Mouse (Mus musculus) hindbrain, embryonic 15.5 days (tissue): ENCODE measurements at regions not wholly inside any gene's neighbourhood (a gene's known extent, or its start where the extent isn't known, plus 50 kb on each side); places are given as distances from the start of the nearest gene placed in this dataset.

Experiments
- ATAC-seq: fragments of 200-750 bp; cut with Nextera tagmentation; 2 replicates; pipeline ENCODE4 v1.8.0; 2017; ENCODE audit warnings: low read depth, moderate number of reproducible peaks, moderate TSS enrichment; ENCODE audit not compliant: low FRiP score
- H3K27ac ChIP-seq: fragments of 300-500 bp; sonication (generic); replicated peaks from 2 replicates; pipeline ENCODE4 v1.5.1; 2015; ENCODE audit warnings: mild to moderate bottlenecking, inconsistent platforms
- H3K27me3 ChIP-seq: fragments of 300-500 bp; sonication (generic); 2 replicates; pipeline ENCODE4 v1.6.1; 2015; ENCODE audit warnings: control low read depth, inconsistent platforms
- H3K36me3 ChIP-seq: fragments of 300-500 bp; sonication (generic); 2 replicates; pipeline ENCODE4 v1.6.1; 2015; ENCODE audit warnings: control low read depth, inconsistent platforms
- H3K4me1 ChIP-seq: fragments of 300-500 bp; sonication (generic); replicated peaks from 2 replicates; pipeline ENCODE4 v1.6.1; 2015; ENCODE audit warnings: control low read depth, inconsistent platforms
- H3K4me2 ChIP-seq: fragments of 300-500 bp; sonication (generic); 2 replicates; pipeline ENCODE4 v1.6.1; 2015; ENCODE audit warnings: moderate library complexity, mild to moderate bottlenecking, inconsistent platforms
- H3K4me3 ChIP-seq: fragments of 300-500 bp; sonication (generic); 2 replicates; pipeline ENCODE4 v1.5.1; 2015; ENCODE audit warnings: mild to moderate bottlenecking, inconsistent platforms
- H3K9ac ChIP-seq: fragments of 300-500 bp; sonication (generic); 2 replicates; pipeline ENCODE4 v1.6.1; 2015; ENCODE audit warnings: inconsistent platforms
- H3K9me3 ChIP-seq: fragments of 300-500 bp; sonication (generic); 2 replicates; pipeline ENCODE4 v1.6.1; 2016; ENCODE audit warnings: control low read depth, inconsistent platforms
- WGBS: fragments of 180-500 bp; shearing (Covaris S2); methylation state at CpG from one replicate; pipeline ENCODE4 v1.1.7; 2015; 5-methylcytosine and 5-hydroxymethylcytosine counted together

DNA sequence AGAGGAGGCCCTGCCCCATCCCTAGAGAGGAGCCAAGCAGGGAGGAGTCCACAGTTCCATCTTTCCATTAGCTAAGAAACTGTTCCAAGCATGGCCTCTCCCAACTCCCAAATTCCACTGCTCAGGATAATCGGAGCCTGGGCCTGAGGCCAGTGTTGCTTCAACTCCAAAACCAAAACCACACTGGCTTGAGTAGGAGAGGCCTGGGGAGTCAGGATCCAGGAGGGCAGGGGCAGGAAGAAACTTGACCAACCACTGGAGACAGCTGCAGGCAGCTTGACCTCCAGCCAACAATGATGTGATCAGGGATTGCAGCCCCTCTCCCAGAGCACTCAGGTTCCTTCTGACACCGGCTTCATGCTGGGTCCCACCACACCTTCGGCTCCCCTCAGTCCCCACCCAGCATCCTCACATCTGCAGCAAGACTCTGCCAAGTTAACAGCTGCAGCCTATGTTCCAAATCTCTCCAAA, 99.1 kb upstream of the Zmiz1 start:
- no peak overlapping the region for H3K4me3 ChIP-seq
- no peak overlapping the region for H3K9ac ChIP-seq
- H3K27ac ChIP-seq: no peak overlapping the region
- H3K4me2 ChIP-seq: no peak overlapping the region
- no peaks in the 10 kb centered on the region for H3K27me3 ChIP-seq
- 79% methylated on average over 3 of the region's 3 CpGs for WGBS
- H3K4me1 ChIP-seq: 0 out of 2 replicates have a peak, but pooled peaks cover 5% of the 10 kb centered on the region
- ATAC-seq: no peak
- no peaks in the 10 kb centered on the region for H3K9me3 ChIP-seq
- H3K36me3 ChIP-seq: no peaks in the 10 kb centered on the region

DNA sequence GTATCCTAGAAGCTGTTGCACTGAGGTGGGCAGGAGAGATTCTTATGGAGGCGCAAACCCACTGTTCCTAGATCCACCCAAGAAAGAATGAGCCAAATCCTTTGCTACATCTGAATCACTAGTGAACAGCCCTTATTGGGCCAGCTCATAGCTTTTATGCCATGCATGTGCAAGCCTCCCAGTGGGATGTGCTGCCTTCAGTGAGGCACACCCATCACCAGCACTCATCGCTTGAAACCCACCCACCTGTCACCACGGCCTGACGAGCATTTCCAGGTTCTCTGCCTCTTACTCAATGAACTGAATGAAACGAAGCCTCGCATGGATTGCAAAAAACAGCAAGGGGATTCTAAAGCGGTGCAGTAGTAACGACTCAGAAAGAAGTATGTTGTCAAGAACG, 98.3 kb upstream of the Zmiz1 start:
- Histone ChIP-seq H3K9ac (no peak overlapping the region), H3K9me3 (no peaks in the 10 kb centered on the region), H3K4me3 (no peak overlapping the region), H3K27ac (no peak overlapping the region), H3K36me3 (no peaks in the 10 kb centered on the region), H3K4me2 (no peak overlapping the region), H3K4me1 (0 out of 2 replicates have a peak, but pooled peaks cover 8% of the 10 kb centered on the region), H3K27me3 (no peaks in the 10 kb centered on the region)
- no peak for ATAC-seq
- WGBS: 70% methylated on average over 9 of the region's 9 CpGs

DNA sequence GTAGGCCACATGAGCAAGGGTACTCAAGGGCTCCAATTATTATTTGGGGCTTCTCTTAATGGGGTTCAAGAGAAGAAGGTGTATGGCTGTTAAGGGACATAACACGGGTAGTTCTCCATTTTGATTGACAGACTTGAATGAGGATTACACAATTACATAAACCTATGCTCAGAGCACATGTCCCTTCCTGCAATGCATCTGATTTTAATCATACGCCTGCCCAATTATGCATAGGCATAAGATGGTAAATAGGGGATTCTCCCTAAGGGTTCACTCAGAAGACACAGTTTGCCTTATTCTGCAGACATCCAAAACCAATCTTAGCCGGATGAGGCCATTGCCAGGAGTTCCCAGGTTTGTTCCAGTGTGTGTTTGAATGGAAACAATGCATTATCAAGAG, 97.9 kb upstream of the Zmiz1 start:
- H3K9ac ChIP-seq: no peak overlapping the region
- H3K36me3 ChIP-seq: no peaks in the 10 kb centered on the region
- peaks cover 13% of the 10 kb centered on the region; the same call in 1 of the 2 replicates for H3K4me1 ChIP-seq
- ATAC-seq: no peak
- no peak overlapping the region for H3K4me3 ChIP-seq
- H3K27me3 ChIP-seq: no peaks in the 10 kb centered on the region
- no peaks in the 10 kb centered on the region for H3K9me3 ChIP-seq
- WGBS: 59% methylated on average over 3 of the region's 3 CpGs
- no peak overlapping the region for H3K27ac ChIP-seq
- no peak overlapping the region for H3K4me2 ChIP-seq

DNA sequence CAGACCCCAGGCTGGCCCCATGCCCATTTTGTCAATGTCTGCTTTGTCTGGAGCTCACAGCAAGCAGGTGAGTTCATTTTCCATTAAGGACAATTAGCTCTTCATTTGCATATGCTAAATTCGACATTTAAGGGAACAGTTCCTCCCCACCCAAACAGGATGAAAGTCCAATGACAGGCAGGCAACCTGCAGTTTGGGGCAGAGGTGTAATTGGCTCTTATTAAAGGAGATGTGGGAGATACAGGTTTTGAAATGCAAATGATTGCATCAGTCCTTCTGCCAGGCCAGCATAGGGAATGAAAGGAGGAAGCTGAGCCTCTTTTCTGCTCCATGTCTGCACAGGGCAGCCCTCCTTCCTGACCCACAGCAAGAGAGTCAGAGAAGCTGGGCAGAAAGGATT, 96.2 kb upstream of the Zmiz1 start:
- Histone ChIP-seq H3K4me1 (peaks cover 15% of the 10 kb centered on the region; the same call in 1 of the 2 replicates), H3K27me3 (no peaks in the 10 kb centered on the region), H3K27ac (0 out of 2 replicates have a peak overlapping the region, but pooled peaks have one; percentile 8), H3K36me3 (no peaks in the 10 kb centered on the region), H3K4me2 (no peak overlapping the region), H3K4me3 (no peak overlapping the region), H3K9me3 (no peaks in the 10 kb centered on the region), H3K9ac (no peak overlapping the region)
- 12% methylated on average over 1 of the region's 1 CpGs for WGBS
- no peak for ATAC-seq

DNA sequence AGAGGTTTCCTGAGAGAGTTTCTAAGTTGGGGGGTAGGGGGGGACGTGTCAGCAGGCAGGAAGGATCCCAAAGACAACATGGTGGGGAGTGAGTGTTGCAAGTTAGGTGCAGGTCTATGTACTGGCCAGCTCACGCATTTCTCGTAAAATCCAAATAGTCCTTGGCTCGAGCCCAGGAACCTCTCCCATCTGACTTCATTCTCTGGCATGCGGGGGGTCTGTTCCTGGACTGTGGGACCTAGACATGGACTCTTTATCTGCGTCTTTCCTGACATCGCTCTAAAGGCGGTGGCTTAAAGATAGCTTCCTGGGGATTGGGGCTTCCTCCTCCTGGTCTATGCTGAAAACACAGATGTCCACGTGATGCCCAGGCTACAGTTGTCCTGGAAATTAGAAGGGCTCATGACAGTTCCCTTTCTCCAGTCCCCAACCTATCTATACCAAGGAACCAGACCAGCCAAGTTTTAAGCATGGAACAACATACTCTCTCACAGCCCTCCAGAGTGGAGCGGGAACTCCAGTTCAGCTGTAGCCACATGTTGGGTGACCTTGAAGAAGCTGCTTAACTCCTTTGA, 93.7 kb upstream of the Zmiz1 start:
- H3K36me3 ChIP-seq: no peaks in the 10 kb centered on the region
- H3K4me3 ChIP-seq: no peak overlapping the region
- no peak overlapping the region for H3K4me2 ChIP-seq
- WGBS: 80% methylated on average over 10 of the region's 10 CpGs
- no peak overlapping the region for H3K27ac ChIP-seq
- no peaks in the 10 kb centered on the region for H3K9me3 ChIP-seq
- no peak overlapping the region for H3K9ac ChIP-seq
- H3K4me1 ChIP-seq: peaks cover 19% of the 10 kb centered on the region
- no peaks in the 10 kb centered on the region for H3K27me3 ChIP-seq
- ATAC-seq: no peak

- ATAC-seq: no peak
- Histone ChIP-seq H3K4me1 (peaks cover 26% of the 10 kb centered on the region), H3K9me3 (no peaks in the 10 kb centered on the region), H3K27me3 (no peaks in the 10 kb centered on the region), H3K4me2 (no peak overlapping the region), H3K36me3 (no peaks in the 10 kb centered on the region), H3K27ac (no peak overlapping the region), H3K4me3 (no peak overlapping the region), H3K9ac (no peak overlapping the region)
- 82% methylated on average over 5 of the region's 5 CpGs for WGBS
Observed at GRCm38 (mm10) chr14:25366009-25366408, 93.0 kb upstream of the Zmiz1 start.

DNA sequence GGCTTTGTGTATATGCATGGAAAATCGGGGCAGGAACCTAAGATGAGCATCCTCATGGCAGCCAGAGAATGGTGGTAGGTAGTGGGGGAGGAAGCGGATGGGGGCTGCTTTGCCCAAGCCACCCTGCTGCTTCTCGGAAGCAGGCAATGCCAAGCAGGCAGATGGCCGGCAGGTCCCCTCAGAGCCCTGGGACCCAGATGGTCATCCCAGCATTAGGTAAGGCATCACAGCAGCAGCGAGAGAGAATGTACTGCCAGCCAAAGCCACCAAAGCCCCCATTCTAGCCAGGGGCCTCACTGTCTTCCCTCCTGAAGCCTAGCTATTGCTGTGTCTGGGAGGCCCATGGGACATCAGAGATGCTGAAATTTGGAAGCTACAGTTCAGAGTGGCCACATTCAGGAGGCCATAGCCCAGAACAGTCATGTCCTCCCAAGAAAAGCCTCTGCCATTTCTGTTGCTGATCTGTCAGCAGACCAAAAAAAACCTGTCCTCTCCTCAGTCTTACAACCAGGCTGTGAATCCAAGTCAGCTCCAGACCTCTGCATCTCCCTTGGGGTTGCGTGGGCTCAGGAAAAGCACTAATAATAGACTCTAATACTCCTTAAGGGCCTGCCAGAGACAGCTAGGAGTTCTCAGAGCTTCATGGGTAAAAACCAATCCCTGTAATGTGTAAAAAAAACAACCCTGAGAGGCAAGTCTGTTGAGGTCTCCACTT, 88.5 kb upstream of the Zmiz1 start:
- no peak for ATAC-seq
- Histone ChIP-seq H3K27me3 (no peaks in the 10 kb centered on the region), H3K27ac (peak overlapping the region; percentile 46), H3K9ac (no peak overlapping the region), H3K4me2 (no peak overlapping the region), H3K4me3 (no peak overlapping the region), H3K4me1 (peaks cover 35% of the 10 kb centered on the region), H3K9me3 (no peaks in the 10 kb centered on the region), H3K36me3 (no peaks in the 10 kb centered on the region)
- WGBS: 76% methylated on average over 6 of the region's 6 CpGs

- Histone ChIP-seq H3K4me2 (no peak overlapping the region), H3K27ac (peak overlapping the region; percentile 46), H3K9me3 (no peaks in the 10 kb centered on the region), H3K9ac (no peak overlapping the region), H3K27me3 (no peaks in the 10 kb centered on the region), H3K4me3 (no peak overlapping the region), H3K4me1 (peaks cover 30% of the 10 kb centered on the region), H3K36me3 (no peaks in the 10 kb centered on the region)
- WGBS: 69% methylated on average over 5 of the region's 5 CpGs
- ATAC-seq: no peak
Observed at GRCm38 (mm10) chr14:25371021-25371400, 88.0 kb upstream of the Zmiz1 start.

- H3K9ac ChIP-seq: no peak overlapping the region; the same call in 1 of the 2 replicates
- ATAC-seq: peak; percentile 92
Observed at GRCm38 (mm10) chr14:25371661-25372060, 87.3 kb upstream of the Zmiz1 start.

GRCm38 (mm10) chr14:25372581-25372980, 86.4 kb upstream of the Zmiz1 start:
- H3K4me2 ChIP-seq: no peak overlapping the region
- H3K4me3 ChIP-seq: no peak overlapping the region
- no peak overlapping the region for H3K27ac ChIP-seq
- H3K27me3 ChIP-seq: no peaks in the 10 kb centered on the region
- no peaks in the 10 kb centered on the region for H3K9me3 ChIP-seq
- no peak overlapping the region for H3K9ac ChIP-seq
- 50% methylated on average over 4 of the region's 4 CpGs for WGBS
- H3K36me3 ChIP-seq: no peaks in the 10 kb centered on the region
- peaks cover 37% of the 10 kb centered on the region for H3K4me1 ChIP-seq
- ATAC-seq: no peak

More at GRCm38 (mm10) chr14:25371661-25372060, 87.3 kb upstream of the Zmiz1 start:
- no peaks in the 10 kb centered on the region for H3K9me3 ChIP-seq
- no peak overlapping the region for H3K4me3 ChIP-seq
- H3K4me2 ChIP-seq: no peak overlapping the region
- 30% methylated on average over 4 of the region's 4 CpGs for whole genome bisulfite sequencing
- H3K36me3 ChIP-seq: no peaks in the 10 kb centered on the region
- peaks cover 28% of the 10 kb centered on the region for H3K4me1 ChIP-seq
- H3K27me3 ChIP-seq: no peaks in the 10 kb centered on the region
- peak overlapping the region; percentile 46 for H3K27ac ChIP-seq

DNA sequence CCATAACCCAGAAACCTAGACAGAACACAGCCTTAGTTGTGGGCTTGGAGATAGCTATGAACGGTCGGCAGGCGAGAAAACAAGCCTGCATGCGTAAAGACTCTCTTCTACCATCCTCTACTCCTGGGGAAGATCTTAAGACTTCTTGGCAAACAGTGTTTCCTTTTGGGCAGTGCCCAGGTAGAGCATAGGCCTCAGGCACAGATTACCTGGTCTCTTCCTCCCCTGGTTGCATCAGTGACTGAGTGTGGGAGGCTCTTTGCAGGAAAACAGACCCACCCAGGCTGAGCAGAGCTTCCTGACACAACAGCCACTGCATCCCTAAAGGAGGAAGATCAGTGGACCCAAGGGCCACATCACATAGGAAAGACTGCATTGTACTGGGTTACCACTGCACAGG, 85.8 kb upstream of the Zmiz1 start:
- H3K9me3 ChIP-seq: no peaks in the 10 kb centered on the region
- H3K9ac ChIP-seq: no peak overlapping the region
- H3K27ac ChIP-seq: no peak overlapping the region
- no peak overlapping the region for H3K4me2 ChIP-seq
- no peaks in the 10 kb centered on the region for H3K27me3 ChIP-seq
- H3K4me1 ChIP-seq: peaks cover 42% of the 10 kb centered on the region
- H3K4me3 ChIP-seq: no peak overlapping the region
- 92% methylated on average over 4 of the region's 4 CpGs for WGBS
- ATAC-seq: no peak
- H3K36me3 ChIP-seq: no peaks in the 10 kb centered on the region

GRCm38 (mm10) chr14:25375001-25375400, 84.0 kb upstream of the Zmiz1 start:
- WGBS: 58% methylated on average over 7 of the region's 7 CpGs
- H3K27me3 ChIP-seq: no peaks in the 10 kb centered on the region
- no peak overlapping the region for H3K9ac ChIP-seq
- no peaks in the 10 kb centered on the region for H3K9me3 ChIP-seq
- no peak overlapping the region for H3K4me3 ChIP-seq
- no peak overlapping the region for H3K4me2 ChIP-seq
- peaks cover 57% of the 10 kb centered on the region for H3K4me1 ChIP-seq
- no peak overlapping the region for H3K27ac ChIP-seq
- ATAC-seq: no peak
- no peaks in the 10 kb centered on the region for H3K36me3 ChIP-seq
